Mouse (Mus musculus): Measurements from ENCODE around the gene Gm11114. TPM values are rescaled to one million over a fixed set of nuclear protein-coding genes. Genes with fewer than 3 reads are reported as not detected.

Gm11114 gene
- polyA plus RNA-seq (2012) = not detected in 2 replicates

GRCm38 (mm10) chr9:85312473-85312872 is at the start of gene Gm11114:
Gm11114 (plus strand) TSS chr9:85312773.

GRCm38 (mm10) chr9:85327242-85328211 is 15.0 kb downstream of the Gm11114 start, which contains the start of gene Tent5a:
Tent5a (minus strand) TSS chr9:85327348.

Other genes starting within 250 kb of the Gm11114 start
- 6.0 and 6.5 TPM in 2 replicates for gene Tent5a, start 14.6 kb downstream of the Gm11114 start, polyA plus RNA-seq (2012)

Data from megakaryocyte-erythroid progenitor cell, adult 5 weeks (primary cell).